Mouse (Mus musculus): ENCODE data around the gene Gm9049.
"Not testable (repeated sequence)": the region's sequence is repeated elsewhere in the genome, so short reads cannot be mapped to it uniquely, and the experiment has no call there.

The Gm9049 gene

GRCm38 (mm10) chr10:118354005-118354404 is at the start of gene Gm9049:
Gene Gm9049, minus strand, starts transcription at chr10:118354105.
- in situ Hi-C loops (cut with MboI; ENCODE audit: low sequenced_read_pairs) = loop anchor here (25.0 kb wide), 1 partner anchor 617 kb away; the partner anchor contains the start of gene Slc35e3

GRCm38 (mm10) chr10:118399917-118400316 is 46.0 kb upstream of the Gm9049 start:
- in situ Hi-C loops (cut with MboI; ENCODE audit: low sequenced_read_pairs) = no loop called here

- in situ Hi-C loops (cut with MboI; ENCODE audit: low sequenced_read_pairs) = loop anchor here (25.0 kb wide), 1 partner anchor 633 kb away; the partner anchor contains the start of gene Slc35e3
Observed at GRCm38 (mm10) chr10:118370443-118370842, 16.5 kb upstream of the Gm9049 start.

GRCm38 (mm10) chr10:118369518-118369917 is 15.6 kb upstream of the Gm9049 start:
- in situ Hi-C loops (cut with MboI; ENCODE audit: low sequenced_read_pairs) = loop anchor here (25.0 kb wide), 1 partner anchor 632 kb away; the partner anchor contains the start of gene Slc35e3

GRCm38 (mm10) chr10:118348579-118348978 is 5.3 kb downstream of the Gm9049 start, which contains the start of gene Gm9048:
Gene Gm9048, minus strand, starts transcription at chr10:118348679.
- in situ Hi-C loops (cut with MboI; ENCODE audit: low sequenced_read_pairs) = not testable (repeated sequence)

- in situ Hi-C loops (cut with MboI; ENCODE audit: low sequenced_read_pairs) = not testable (repeated sequence)
Observed at GRCm38 (mm10) chr10:118343155-118343554, 10.8 kb downstream of the Gm9049 start, which contains the start of gene Gm9046. Gene Gm9046, minus strand, starts transcription at chr10:118343255.

- in situ Hi-C loops (cut with MboI; ENCODE audit: low sequenced_read_pairs) = not testable (repeated sequence)
Observed at GRCm38 (mm10) chr10:118337731-118338130, 16.2 kb downstream of the Gm9049 start, which contains the start of gene Gm9045. Gene Gm9045, minus strand, starts transcription at chr10:118337831.

- in situ Hi-C loops (cut with MboI; ENCODE audit: low sequenced_read_pairs) = not testable (repeated sequence)
Observed at GRCm38 (mm10) chr10:118332308-118332707, 21.6 kb downstream of the Gm9049 start, which contains the start of gene Gm9044. Gene Gm9044, minus strand, starts transcription at chr10:118332408.

- in situ Hi-C loops (cut with MboI; ENCODE audit: low sequenced_read_pairs) = not testable (repeated sequence)
Observed at GRCm38 (mm10) chr10:118326869-118327268, 27.0 kb downstream of the Gm9049 start, which contains the start of gene Gm9040. Gene Gm9040, minus strand, starts transcription at chr10:118326969.

GRCm38 (mm10) chr10:118319024-118319423 is 34.9 kb downstream of the Gm9049 start:
- in situ Hi-C loops (cut with MboI; ENCODE audit: low sequenced_read_pairs) = no loop called here

- in situ Hi-C loops (cut with MboI; ENCODE audit: low sequenced_read_pairs) = not testable (repeated sequence)
Observed at GRCm38 (mm10) chr10:118302133-118302532, 51.8 kb downstream of the Gm9049 start.

Measured in CH12F3 (cell line).